Mouse (Mus musculus) C2C12 (cell line): ENCODE data around the gene Ccdc57.

Experiments used
- CEBPB ChIP-seq: IDR thresholded peaks from one replicate; pipeline ENCODE4 v1.6.1; 2011; ENCODE audit warnings: low read depth, mild to moderate bottlenecking, control low read depth, moderate library complexity
- CTCF ChIP-seq: IDR thresholded peaks from one replicate; pipeline ENCODE4 v1.5.1; 2011; ENCODE audit not compliant: control insufficient read depth, insufficient read depth, insufficient read length
- MAX ChIP-seq: IDR thresholded peaks from one replicate; pipeline ENCODE4 v1.6.1; 2011; ENCODE audit warnings: mild to moderate bottlenecking, control low read depth
- MYOD1 ChIP-seq: IDR thresholded peaks from one replicate; pipeline ENCODE4 v1.6.1; 2011; ENCODE audit warnings: low read depth; ENCODE audit not compliant: control insufficient read depth, insufficient read length
- USF1 ChIP-seq: IDR thresholded peaks from one replicate; pipeline ENCODE4 v1.6.1; 2011; ENCODE audit warnings: low read depth, mild to moderate bottlenecking, control low read depth, moderate library complexity

DNA sequence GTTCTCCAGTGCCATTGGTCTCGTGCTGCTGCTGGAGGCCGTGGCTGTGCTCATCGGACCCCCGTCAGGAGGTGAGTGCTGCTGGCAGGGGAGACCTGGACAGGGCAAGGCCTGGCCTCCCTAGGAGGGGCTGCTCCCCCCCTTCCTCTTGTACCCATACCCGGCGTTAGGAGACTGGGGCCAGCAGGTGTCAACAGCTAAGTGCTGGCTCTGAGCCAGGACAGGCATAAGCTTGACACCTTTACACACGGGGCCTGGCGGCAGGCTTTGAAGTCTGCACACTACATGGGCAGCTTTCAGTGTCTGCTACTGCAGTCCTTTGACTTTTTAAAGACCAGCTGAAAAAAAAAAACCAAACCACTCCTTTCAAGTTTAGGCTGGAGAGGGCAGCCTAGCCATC, 24.4 kb upstream of the Ccdc57 start:
- TF ChIP-seq CTCF (no peak), USF1 (no peak), CEBPB (no peak), MYOD1 (no peak), MAX (no peak)
